Mouse (Mus musculus): ENCODE measurements around the gene Nell2. TPM values are rescaled to one million over a fixed set of nuclear protein-coding genes. Genes with fewer than 3 reads are reported as not detected.

The Nell2 gene
- polyA plus RNA-seq, 1 experiment from 2014 or later = 0.76 TPM

DNA sequence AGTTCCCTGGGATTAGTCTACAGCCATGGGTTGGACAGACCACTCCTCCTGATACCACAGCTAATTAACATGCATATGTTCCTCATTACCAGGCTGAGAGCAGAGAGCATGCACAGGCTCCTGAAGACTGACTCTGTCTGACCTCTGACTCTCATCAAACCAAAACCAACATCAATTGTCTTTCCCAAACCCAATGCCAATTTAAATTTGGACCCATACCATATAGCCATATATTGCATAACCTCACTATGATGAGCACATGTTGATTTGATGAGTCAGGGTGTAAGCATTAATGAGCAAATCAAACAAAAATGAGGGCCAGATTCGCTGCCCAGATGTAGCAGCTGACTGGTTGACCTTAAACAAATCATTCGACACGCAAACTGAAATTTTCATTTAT is 51.9 kb downstream of the Nell2 start:
- DNase-seq (ENCODE audit: low read depth, low spot score) = no peak

DNA sequence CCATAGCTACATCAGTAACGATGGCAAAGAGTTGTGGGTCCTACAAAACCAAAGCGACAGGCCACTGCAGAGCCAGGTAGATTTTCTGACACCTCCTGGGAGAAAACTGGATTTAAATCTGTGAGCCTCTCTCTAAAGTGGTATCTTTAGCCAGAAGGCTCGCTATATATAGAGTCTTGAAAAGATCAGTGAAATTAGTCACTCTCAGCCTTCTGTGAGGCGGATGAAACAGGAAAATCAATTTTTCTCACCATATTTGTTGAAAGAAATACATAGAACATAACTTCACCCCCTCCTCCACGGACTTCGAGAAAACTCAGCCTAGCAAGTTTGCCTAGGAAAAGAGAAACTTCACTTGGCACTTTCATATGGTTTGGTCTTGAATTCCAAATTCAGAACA is 54.4 kb downstream of the Nell2 start:
- no peak for TF ChIP-seq CTCF (IDR thresholded peaks at IDR 0.05)
- in situ Hi-C loops (cut with MboI; ENCODE audit: low pct_unique_long_range_greater_than_20kb) = no loop called here
- ATAC-seq (no peak), DNase-seq (ENCODE audit: low read depth, low spot score) (no peak)
- ChIA-PET CTCF (no interaction called here), POLR2A (no interaction called here)
- peaks cover 17% of the 10 kb centered on the region for H3K27me3 ChIP-seq

More for the DNA sequence above, 51.9 kb downstream of the Nell2 start:
- no peak for TF ChIP-seq CTCF (IDR thresholded peaks at IDR 0.05)
- in situ Hi-C loops (cut with MboI; ENCODE audit: low pct_unique_long_range_greater_than_20kb) = no loop called here
- CTCF ChIA-PET = no interaction called here
- ATAC-seq = no peak
- peaks cover 17% of the 10 kb centered on the region for H3K27me3 ChIP-seq
- POLR2A ChIA-PET = no interaction called here

DNA sequence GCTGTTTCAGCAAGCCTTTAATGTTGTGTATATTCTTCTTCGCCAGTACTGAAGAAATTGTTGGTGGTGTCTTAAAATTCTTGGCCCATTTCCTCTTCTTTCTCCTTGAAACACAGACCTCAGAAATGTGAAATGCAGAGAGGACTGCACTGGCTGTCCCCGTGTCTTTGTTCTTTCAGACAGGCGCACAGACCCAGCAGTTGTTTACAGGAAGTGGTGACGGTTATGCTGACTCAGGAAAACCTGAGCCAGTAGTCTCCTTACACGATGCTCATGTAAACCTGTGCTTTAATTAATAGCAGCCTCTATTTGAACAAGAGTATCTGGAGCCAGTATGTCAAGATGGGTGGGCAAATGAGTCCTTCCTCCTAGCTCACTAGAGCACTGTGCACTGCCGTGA is 61.2 kb downstream of the Nell2 start:
- CTCF ChIA-PET = no interaction called here
- DNase-seq (ENCODE audit: low read depth, low spot score) (no peak), ATAC-seq (no peak)
- POLR2A ChIA-PET = no interaction called here
- in situ Hi-C loops (cut with MboI; ENCODE audit: low pct_unique_long_range_greater_than_20kb) = no loop called here
- peaks cover 12% of the 10 kb centered on the region for H3K27me3 ChIP-seq
- no peak for TF ChIP-seq CTCF (IDR thresholded peaks at IDR 0.05)

DNA sequence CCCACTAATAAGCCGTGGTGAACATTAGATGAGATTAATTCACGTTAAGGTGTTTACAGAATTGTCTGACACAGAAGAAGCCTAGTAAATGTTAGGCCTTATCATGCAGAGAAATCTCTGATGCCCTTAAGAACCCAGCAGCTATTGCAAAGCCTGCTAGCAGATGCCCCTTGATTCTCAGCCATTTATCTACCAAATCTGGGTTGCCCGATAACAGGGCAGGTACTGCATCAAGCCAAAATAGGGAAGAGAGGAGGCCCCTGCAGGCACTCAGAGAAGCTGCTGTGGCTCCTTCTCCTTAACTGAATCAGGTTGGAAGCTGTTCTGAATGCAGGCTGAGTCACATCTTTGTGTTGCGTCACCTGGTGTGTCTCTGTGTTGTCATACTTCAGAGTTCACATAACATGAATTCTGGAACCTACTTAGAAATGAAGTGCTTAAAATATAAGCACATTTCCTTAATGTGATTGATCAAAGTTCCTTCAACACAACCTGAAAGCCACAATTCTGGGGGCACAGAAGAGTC is 68.3 kb downstream of the Nell2 start:
- in situ Hi-C loops (cut with MboI; ENCODE audit: low pct_unique_long_range_greater_than_20kb) = no loop called here
- no peak for ATAC-seq
- ChIA-PET POLR2A (no interaction called here), CTCF (no interaction called here)
- DNase-seq (ENCODE audit: low read depth, low spot score) = no peak
- H3K27me3 ChIP-seq = peaks cover 14% of the 10 kb centered on the region
- no peak for TF ChIP-seq CTCF (IDR thresholded peaks at IDR 0.05)

DNA sequence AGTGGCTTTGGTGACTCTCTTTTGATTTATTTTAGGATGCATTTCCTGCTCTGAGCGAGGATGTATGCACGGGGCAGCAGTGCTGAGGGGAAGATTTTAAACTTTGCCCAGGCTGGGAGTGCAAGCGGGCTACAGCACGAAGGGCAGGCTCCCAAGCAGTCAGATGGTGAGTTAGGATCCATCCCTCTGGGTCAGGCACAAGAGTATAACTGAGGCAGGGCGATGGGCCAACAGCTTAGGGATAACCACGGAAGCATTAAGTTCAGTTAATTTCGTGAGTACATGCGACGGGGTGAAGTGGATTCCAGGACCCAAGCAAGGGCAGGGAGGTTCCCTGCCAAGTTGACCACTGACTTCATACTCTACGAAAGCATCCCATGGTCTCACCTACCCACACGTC is 83.8 kb downstream of the Nell2 start:
- H3K27me3 ChIP-seq = no peaks in the 10 kb centered on the region
- no peak for TF ChIP-seq CTCF (IDR thresholded peaks at IDR 0.05)
- CTCF ChIA-PET = no interaction called here
- POLR2A ChIA-PET = no interaction called here
- DNase-seq (ENCODE audit: low read depth, low spot score) (no peak), ATAC-seq (no peak)
- in situ Hi-C loops (cut with MboI; ENCODE audit: low pct_unique_long_range_greater_than_20kb) = no loop called here

DNA sequence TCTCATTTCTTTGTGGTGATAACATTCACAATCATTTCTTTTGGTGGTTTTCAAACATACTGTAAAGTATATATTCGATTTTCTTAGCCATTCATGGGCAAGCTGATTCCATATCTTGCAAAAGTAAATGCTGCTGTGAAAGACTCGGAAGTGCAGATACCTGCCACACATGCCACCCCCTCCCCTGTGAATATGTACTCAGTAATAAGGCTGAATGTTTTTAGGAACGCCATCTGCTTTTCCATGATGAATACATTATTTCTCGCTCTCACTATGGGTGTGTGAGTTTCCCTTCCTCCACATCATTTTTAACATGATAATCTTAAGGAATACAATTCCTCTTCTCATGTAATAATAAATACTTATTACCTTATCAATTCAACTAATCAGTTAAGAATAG is 90.6 kb downstream of the Nell2 start:
- POLR2A ChIA-PET = no interaction called here
- no peak for ATAC-seq
- peaks cover 6% of the 10 kb centered on the region for H3K27me3 ChIP-seq
- CTCF ChIA-PET = no interaction called here
- no peak for TF ChIP-seq CTCF (IDR thresholded peaks at IDR 0.05)
- in situ Hi-C loops (cut with MboI; ENCODE audit: low pct_unique_long_range_greater_than_20kb) = no loop called here
- no peak for DNase-seq (ENCODE audit: low read depth, low spot score)

DNA sequence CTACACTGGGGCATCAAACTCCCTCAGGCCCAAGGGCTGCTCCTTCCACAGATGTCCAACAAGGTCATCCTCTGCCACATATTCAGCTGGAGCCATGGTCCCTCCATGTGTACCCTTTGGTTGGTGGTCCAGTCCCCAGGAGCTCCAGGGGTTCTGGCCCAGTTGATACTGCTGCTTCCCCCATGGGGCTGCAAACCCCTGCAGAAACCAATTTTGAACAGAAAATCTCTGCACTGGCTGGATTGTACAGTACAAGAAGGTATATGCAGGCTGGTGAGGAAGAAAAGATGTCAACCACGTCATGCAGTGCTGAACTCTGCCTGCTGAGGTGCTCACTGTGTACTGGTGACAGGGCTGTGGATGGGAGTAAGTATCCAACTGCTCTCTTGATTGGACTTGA is 92.1 kb downstream of the Nell2 start:
- ATAC-seq (no peak), DNase-seq (ENCODE audit: low read depth, low spot score) (no peak)
- ChIA-PET POLR2A (no interaction called here), CTCF (no interaction called here)
- H3K27me3 ChIP-seq = peaks cover 6% of the 10 kb centered on the region
- TF ChIP-seq CTCF (IDR thresholded peaks at IDR 0.05) = no peak
- in situ Hi-C loops (cut with MboI; ENCODE audit: low pct_unique_long_range_greater_than_20kb) = no loop called here

DNA sequence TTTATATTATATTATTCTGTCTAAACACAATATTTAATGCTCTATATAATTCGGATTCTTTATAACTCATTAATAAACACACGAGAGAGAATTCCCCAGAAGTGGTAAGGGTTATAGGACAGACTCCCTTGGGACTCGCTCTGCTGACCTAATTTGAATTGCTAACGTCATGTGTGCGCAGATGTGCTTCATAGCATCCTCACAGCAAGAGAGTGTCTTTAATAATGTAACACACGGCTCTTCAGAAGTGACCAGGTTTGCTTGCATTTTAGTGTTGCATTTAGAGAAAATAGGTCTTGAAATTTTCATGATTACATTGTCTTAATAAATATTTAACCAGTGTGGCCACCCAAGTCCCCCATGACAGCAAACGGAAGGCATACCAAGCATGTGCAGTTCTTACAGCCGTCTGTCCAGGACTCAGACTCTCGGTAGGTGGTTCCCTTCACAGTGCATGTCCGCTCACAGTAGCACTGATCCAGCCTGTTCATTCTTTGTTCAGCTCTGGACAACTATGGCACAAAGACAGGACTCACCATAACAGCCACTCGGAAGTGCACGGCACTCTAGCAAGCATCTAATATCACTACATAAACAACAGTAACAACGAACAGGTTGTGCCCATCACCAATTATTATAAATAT is 97.1 kb downstream of the Nell2 start:
- ChIA-PET CTCF (no interaction called here), POLR2A (no interaction called here)
- in situ Hi-C loops (cut with MboI; ENCODE audit: low pct_unique_long_range_greater_than_20kb) = no loop called here
- H3K27me3 ChIP-seq = peaks cover 9% of the 10 kb centered on the region
- ATAC-seq (no peak), DNase-seq (ENCODE audit: low read depth, low spot score) (no peak)
- no peak for TF ChIP-seq CTCF (IDR thresholded peaks at IDR 0.05)

DNA sequence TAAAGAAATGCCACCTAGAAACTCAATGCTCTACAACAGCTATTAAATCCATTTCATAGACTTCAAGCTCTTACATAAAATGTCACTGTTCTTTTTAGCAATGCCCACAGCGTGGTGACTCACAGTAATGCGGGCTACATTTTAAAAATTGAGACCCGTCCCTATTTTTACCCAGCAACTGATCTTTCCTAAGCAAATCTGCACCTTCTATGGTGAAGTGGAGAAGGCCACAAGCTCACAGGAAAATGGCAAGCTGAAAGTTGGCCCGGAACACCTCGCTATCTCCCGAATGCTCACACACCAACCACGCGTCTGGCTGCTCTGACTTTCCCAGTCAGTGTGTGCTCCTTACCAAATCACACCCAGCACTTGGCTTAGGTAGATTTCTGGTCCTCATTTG is 98.4 kb downstream of the Nell2 start:
- CTCF ChIA-PET = no interaction called here
- DNase-seq (ENCODE audit: low read depth, low spot score) (no peak), ATAC-seq (no peak)
- H3K27me3 ChIP-seq = peaks cover 7% of the 10 kb centered on the region
- TF ChIP-seq CTCF (IDR thresholded peaks at IDR 0.05) = no peak
- in situ Hi-C loops (cut with MboI; ENCODE audit: low pct_unique_long_range_greater_than_20kb) = no loop called here
- POLR2A ChIA-PET = no interaction called here

DNA sequence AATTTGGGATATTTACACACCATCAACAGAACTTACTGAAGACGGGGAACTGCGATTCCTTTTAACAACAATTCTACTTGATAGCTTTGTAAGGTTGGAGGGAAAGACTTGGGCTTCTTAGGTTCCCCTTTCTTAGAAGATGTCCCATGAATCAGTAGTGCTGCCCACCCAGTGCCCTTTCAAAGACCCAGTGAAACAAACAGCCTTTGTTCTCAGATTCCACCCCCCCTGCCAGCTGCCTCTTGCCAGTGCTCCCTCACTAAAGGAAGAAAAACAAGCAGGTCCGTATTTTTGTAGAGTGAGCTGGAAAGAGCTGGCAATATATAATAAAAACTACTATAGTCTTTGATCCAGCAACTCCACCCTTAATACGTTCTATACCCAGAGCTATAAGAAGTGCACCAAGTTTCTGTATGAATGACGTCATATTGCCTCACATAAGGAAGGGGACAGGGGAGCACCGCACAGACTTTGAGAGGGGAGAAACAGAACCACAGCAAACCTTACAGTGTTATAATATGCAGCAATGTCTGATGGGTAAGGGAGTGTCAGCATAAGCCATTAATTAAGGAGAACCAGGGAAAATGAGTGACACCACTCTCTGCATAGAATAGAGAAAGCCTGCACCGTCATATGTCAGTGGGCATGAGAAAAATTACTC is 100.2 kb downstream of the Nell2 start:
- no peak for ATAC-seq
- H3K27me3 ChIP-seq = peaks cover 3% of the 10 kb centered on the region
- no peak for TF ChIP-seq CTCF (IDR thresholded peaks at IDR 0.05)
- no peak for DNase-seq (ENCODE audit: low read depth, low spot score)
- in situ Hi-C loops (cut with MboI; ENCODE audit: low pct_unique_long_range_greater_than_20kb) = no loop called here
- ChIA-PET CTCF (no interaction called here), POLR2A (no interaction called here)

DNA sequence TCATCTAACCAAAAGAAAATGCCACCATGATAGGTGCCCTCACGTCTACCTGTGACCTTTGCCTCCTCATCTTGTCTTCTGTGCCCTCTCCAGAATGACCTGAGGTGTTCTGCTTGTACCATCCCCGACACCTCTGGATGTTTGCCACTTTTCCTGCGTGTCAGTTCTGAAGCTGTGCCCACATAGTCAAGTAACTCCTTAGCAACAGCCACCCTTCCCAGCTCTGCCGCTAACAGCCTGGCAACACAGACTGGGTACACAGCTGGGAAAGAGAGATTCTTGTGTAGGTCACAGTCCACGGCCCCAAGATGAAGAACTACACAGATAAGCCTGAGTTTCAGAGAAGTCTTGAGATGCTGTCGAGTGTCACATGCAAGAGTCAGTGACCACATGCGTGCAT is 103.3 kb downstream of the Nell2 start:
- no peak for DNase-seq (ENCODE audit: low read depth, low spot score)
- in situ Hi-C loops (cut with MboI; ENCODE audit: low pct_unique_long_range_greater_than_20kb) = no loop called here
- ATAC-seq = no peak
- POLR2A ChIA-PET = no interaction called here
- CTCF ChIA-PET = no interaction called here
- no peak for TF ChIP-seq CTCF (IDR thresholded peaks at IDR 0.05)
- H3K27me3 ChIP-seq = no peaks in the 10 kb centered on the region

All from Patski (cell line).